Mouse (Mus musculus) thymus, postnatal 0 days (tissue): Measurements from ENCODE around the gene Cd274. TPM values are rescaled to one million over a fixed set of nuclear protein-coding genes. Genes with fewer than 3 reads are reported as not detected.
"Not testable (repeated sequence)": the region's sequence is repeated elsewhere in the genome, so short reads cannot be mapped to it uniquely, and the experiment has no call there.

ENCODE experiments used
- DNase-seq: peaks from one replicate; pipeline ENCODE4 v3.0.0-alpha.2; 2015; ENCODE audit warnings: low spot score
- polyA plus RNA-seq: library from polyadenylated mRNA; unstranded; fragments of >200 nt; fragmentation: Nextera tagmentation; extraction: Ambion mirVana; gene quantifications from 2 replicates; pipeline ENCODE4 v1.2.1, GENCODE M21; 2015

The Cd274 gene
- polyA plus RNA-seq, 1 experiment from 2014 or later, result 11.3 TPM

- no peak for DNase-seq
Observed at GRCm38 (mm10) chr19:29393333-29393732, 26.1 kb downstream of the Cd274 start.

DNA sequence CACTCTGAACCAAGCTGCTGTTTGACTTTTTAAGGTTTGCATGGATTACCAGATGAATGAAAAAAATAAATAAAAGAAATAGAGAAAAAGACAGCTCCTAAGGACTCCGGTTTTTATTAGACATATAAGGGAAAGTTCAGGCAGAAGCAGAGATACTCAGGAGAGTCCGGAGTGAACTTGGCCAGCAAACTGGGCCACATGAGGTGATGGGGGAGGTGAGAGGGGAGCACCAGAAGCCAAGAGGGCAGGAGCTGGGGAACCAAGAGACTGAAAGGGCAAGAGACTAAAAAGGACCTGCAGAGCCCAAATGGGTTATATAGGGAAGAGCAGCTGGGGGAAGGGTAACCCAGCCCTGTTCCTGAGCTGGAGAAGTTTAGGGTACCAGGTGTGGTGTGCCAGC lies 27.5 kb downstream of the Cd274 start:
- no peak for DNase-seq

- DNase-seq, result no peak
Observed at GRCm38 (mm10) chr19:29396353-29396752, 29.1 kb downstream of the Cd274 start.

DNA sequence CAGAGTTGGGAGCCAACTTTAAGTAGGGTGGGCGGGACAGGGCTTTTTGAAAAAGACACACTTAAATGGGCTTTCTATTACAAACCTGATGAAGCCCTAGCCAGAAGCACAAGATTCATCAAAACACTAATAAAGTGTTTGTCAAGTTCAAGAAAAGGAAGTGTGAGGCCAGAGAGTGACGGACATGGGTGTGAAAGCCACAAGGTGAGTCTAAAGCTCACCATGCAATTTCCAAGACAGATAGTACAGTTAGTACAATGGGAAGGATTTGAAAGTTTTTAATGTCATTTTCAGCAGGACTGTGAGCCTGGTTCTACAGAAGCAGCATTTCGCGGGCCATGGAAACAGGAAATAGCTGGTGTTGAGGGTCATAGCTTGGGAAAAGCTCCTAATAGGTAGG lies 32.5 kb downstream of the Cd274 start:
- DNase-seq, result no peak

- DNase-seq, result no peak
Observed at GRCm38 (mm10) chr19:29400466-29400865, 33.2 kb downstream of the Cd274 start.

DNA sequence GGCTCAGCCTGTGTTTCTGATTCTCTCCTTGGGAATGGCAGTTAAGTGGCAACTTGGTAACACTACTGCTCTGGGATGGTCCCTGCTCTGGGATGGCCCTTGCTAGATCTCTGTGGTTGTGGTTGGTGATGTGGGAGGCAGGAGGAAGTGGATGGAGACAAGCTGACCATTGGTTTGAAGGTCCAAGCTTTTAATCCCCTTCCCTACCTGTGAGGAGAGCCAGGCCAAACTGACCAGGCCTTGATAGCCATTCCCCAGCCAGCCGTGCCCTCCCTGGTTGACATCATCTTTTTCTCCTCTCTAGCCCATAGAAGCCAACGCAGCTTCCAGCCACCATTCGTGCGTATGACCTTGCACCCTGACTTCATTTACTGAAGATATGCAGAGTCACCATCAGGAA lies 35.4 kb downstream of the Cd274 start:
- no peak for DNase-seq

GRCm38 (mm10) chr19:29403251-29403650 lies 36.0 kb downstream of the Cd274 start:
- DNase-seq, result no peak

GRCm38 (mm10) chr19:29405388-29405787 lies 38.1 kb downstream of the Cd274 start:
- DNase-seq, result no peak

DNA sequence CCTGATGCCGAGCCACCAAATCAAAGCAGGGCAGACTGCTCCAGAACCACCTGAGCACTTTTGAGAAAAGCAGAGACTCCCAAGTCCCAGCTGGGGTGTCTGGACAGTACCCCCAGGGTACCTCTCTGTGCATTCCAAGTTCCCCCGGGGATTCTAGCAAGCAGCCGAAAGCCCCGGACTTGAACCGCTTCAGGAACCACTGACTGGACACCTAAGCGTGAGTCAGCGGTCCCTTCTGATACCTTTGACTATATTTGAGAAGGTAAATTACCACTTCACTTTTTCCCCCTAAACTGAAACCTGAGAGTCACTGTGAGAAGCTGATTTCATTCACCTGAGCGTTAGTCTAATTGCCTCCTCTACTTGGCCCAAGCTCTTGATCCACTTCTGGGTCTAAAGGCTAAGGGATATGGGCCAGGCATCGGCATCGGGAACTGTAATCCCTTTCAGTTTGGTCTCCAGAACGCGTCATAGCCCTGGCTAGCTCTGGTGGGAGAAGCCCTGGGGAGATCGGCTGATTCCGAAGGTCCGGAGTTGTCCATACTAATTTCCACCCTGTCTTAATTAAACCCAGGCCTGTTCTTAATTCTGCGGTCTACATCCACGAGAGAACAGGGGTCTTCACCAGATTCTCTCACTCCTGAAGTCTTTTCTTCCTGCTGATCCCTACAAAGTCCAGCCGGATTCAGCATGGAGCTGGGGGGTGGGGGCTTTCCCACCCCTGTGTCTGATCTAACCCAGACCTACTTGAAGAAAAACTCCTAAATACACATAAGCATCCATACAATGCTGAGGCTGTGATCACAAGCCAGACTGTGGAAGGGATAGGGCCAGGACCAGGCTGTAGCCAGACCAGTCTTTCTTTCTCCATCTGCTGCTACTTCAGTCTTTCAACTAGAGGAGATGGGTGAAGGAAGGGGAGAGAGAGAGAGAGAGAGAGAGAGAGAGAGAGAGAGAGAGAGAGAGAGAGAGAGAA lies 39.1 kb downstream of the Cd274 start:
- no peak for DNase-seq

DNA sequence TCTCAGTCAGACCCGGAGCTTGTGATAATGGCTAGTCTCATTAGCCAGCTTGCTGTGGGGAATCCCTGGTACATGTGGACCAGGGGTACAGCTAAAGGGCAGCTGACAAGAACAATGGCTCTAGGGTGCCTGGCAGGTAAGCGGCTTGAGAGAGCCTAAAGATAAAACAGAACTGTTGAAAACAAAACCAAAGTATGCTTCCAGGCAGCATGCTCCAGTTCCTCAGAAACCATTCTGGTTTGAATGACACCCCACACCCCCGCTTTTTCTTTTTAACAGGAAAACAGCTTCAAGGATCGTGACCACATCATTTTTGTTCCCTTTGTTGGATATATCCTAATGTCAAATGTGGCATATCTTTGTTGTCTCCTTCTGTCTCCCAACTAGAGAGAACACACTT lies 43.4 kb downstream of the Cd274 start, which contains the start of gene Pdcd1lg2:
TSS of gene Pdcd1lg2 (plus strand) at position 301 of the 400 bp plus-strand sequence.
- DNase-seq, result no peak

- DNase-seq, result no peak
Observed at GRCm38 (mm10) chr19:29412476-29413420, 45.5 kb downstream of the Cd274 start.

DNA sequence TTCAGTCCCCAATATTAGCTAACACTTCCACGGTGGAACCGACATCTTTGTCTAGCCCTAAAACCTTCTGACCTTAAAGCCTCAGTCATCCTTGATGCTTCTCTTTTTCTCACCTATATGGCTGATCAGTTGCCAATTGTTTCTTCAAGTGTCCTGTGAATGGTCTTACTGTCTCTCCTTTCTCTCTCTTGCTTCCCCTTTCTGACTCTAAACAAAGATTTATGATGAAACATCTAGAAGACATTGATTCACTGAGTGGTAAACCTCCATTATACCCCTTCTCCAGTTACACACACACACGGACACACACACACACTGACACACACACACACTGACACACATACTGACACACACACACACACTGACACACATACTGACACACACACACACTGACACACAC lies 47.3 kb downstream of the Cd274 start:
- no peak for DNase-seq

GRCm38 (mm10) chr19:29414917-29415316 lies 47.7 kb downstream of the Cd274 start:
- not testable (repeated sequence) for DNase-seq

GRCm38 (mm10) chr19:29416393-29416902 lies 49.2 kb downstream of the Cd274 start:
- DNase-seq, result no peak

DNA sequence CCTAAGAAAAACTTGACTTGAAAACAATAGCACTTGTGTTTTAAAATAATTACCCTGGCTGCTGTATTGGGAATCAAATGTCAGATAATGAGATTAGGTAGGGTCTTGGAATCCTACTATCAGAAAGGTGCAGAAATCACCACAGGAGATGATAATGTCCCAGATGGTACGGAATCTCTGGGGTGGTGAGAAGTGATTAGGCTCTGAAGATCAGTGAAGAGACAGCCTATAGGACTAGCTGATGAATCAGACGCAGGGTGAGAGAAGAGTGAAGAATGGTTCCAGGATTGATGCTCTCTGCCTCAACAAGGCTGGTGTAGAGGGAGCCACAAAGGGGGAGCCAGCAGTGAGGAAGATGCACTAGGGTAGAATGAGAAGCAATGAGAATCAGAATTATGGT lies 49.9 kb downstream of the Cd274 start:
- DNase-seq, result no peak

DNA sequence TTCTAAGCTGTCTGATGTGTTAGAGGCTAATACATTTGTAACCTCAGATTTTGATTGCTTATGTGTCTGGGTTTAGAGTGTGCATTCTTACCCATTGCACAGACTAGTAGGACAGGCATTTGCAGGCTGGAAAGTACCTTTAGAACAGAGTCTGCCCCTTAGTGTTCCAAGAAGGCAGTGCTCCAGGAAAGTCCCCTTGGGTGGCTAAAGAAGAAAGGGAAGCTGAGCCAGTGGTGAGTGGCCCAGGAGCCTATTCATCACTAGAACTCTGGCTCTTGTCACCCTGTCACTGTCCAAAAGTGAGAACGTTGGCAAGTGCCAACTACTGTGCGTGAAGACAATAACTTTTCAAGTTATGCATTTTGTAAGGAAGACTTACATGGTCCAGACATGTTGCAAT lies 50.6 kb downstream of the Cd274 start:
- DNase-seq, result no peak

DNA sequence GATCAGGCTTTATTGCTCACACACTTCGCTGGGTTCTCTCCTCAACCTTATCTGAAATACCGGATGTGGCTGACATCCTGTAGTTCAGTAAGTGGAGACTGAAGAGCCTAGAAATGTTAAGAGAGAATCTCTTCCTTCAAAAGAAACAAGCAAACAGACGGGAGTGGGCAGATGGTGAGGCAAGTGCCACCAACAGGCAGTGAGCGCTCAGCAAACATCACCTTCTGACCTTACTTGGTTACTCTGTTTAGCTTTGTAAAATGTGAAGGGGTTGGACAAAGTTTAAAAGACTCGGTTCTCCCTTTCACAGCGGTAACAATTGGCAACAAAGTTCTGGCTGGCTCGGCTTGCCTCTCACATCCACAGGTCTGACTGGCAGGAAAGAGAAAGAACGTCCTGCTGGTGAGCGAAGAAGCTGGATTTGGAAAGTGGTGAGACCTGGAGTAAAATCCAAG lies 51.4 kb downstream of the Cd274 start:
- peak; percentile 81 for DNase-seq

DNA sequence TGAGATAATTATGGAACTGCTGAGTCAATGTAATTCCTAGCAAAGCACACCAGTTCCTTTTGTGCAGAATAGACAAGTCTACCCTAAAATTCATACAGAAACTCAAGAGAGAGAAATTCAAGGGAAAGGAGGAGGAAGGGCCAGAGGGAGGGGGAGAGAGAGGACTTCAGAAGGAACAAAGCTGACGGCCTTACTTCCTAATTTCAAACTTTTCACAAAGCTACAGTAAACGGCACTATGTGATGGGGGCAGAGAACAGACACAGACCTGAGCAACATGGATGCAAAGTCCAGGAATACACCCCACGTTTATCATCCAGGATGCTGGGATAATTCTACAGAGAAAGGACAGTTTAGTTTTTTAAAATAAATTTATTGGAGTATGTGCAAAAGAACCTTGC lies 52.3 kb downstream of the Cd274 start:
- no peak for DNase-seq

- DNase-seq, result no peak
Observed at GRCm38 (mm10) chr19:29419946-29420345, 52.7 kb downstream of the Cd274 start.

DNA sequence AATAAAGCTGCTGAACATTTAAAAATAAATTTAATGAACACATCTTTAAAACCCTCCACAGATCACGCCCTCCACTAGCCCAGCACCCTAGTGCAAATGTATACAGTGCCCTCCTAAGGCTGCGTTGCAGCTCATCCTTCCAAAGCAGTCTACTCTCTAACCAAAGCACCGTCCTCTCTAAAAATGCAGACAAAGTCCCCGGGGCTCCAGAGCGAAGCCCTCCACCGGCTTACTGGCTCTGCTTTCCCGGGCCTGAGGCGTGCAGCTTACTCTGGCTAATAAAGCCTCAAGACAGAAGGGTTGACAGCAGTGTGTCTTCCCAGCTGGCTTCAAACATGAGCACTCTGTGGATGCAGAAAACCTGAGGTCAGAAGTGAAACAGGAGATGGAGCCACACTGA lies 53.1 kb downstream of the Cd274 start:
- DNase-seq, result no peak

- DNase-seq, result no peak
Observed at GRCm38 (mm10) chr19:29422013-29422645, 54.9 kb downstream of the Cd274 start.
